Mouse (Mus musculus) adrenal gland, postnatal 10 days (tissue): ENCODE data around the gene Mbtd1. TPM values are rescaled to one million over a fixed set of nuclear protein-coding genes. Genes with fewer than 3 reads are reported as not detected.

ENCODE experiments used
- DNase-seq: peaks from one replicate; pipeline ENCODE4 v3.0.0; 2021; ENCODE audit warnings: mixed read lengths
- total RNA-seq, 2 experiments: library from RNA; stranded (reverse); gene quantifications; 2 replicates each; pipeline ENCODE4 v1.2.3; 2021

Mbtd1 gene
- total RNA-seq, 2 experiments from 2014 or later = 40.5 to 50.0 TPM

GRCm38 (mm10) chr11:93987625-93988327 lies 102.1 kb downstream of the Mbtd1 start:
- peak; percentile 26 for DNase-seq

GRCm38 (mm10) chr11:93988328-93989062 lies 102.8 kb downstream of the Mbtd1 start:
- DNase-seq = peak; percentile 16

GRCm38 (mm10) chr11:93994531-93994930 lies 108.9 kb downstream of the Mbtd1 start:
- DNase-seq = peak; percentile 9

- peak; percentile 86 for DNase-seq
Measured at GRCm38 (mm10) chr11:93995111-93995719, 109.6 kb downstream of the Mbtd1 start.

- peak; percentile 97 for DNase-seq
Measured at GRCm38 (mm10) chr11:93995720-93996305, 110.2 kb downstream of the Mbtd1 start, which contains the start of gene Spag9. Spag9 (plus strand) TSS chr11:93996091.

Other genes with a start within 250 kb of the Mbtd1 start
- 10 to 100 TPM; 18.7 to 19.5 TPM for gene Utp18, start 86 bp upstream of the Mbtd1 start, total RNA-seq
- gene Nme2, start 70.4 kb downstream of the Mbtd1 start, total RNA-seq = 100 to 1,000 TPM; 550 to 566 TPM
- gene Gm20390, start 82.4 kb downstream of the Mbtd1 start, total RNA-seq = 10 to 100 TPM; 64.2 to 75.0 TPM
- 10 to 100 TPM; 42.4 to 49.2 TPM for gene Nme1, start 82.7 kb downstream of the Mbtd1 start, total RNA-seq
- 100 to 1,000 TPM; 107 to 125 TPM for gene Spag9, start 110.2 kb downstream of the Mbtd1 start, total RNA-seq